ENCODE assay signal across 13 mouse cellular contexts in the genomic region with DNA sequence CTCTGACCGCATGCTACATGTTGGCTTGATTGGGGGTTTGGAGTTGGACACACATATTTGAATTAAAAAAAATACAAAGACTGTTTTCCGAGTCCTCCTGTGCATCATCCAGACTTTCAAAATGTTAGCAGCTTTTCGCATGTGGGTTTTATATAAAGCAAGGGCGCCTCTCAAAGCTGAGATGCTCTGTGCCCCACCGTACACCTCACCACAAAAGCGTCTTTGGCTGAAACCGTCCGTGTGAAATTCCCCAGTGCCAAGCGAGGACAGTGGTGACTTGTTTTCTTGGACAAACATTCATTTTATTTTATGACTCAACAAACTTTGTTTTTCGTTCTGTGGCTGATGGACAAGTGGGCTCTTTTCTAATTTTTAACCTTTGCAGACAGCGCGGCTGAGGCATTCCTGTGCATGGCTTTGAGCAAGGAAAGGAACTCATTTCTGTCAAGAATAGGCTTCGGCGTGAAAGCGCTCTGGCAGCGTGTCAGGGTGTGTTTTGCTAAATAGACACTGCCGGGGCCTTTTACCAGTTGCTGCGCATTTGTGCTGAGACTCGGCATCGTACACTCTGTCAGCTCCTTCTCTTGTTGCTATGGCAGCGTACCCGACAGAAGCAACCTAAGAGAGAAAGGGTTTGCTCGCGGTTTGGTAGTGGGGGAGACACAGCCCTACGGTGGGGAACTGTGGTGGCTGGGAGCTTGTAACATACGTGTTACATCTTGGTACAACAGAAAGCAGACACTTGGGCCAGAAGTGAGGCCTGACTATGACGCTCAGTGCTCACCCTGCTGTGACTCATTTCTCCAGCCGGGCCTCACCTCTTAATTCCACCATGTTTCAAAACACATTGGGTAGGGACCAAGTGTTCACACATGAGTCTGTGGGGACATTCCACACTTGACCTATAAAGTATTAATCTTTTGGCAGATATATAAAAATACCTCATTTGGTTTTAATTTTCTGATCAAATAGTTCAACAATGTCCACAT.
DNase-seq lines count a peak whose midpoint lies in the region; ATAC-seq and TF ChIP-seq lines count a peak whose summit lies in the region.
"Had no signal": no experiment of that assay in that cellular context is flagged by ENCODE, and none has a peak within 500 bp of the region (broad histone marks: within the 10 kb centered on the region; RNA-seq: fewer than 3 reads in every experiment).

No protein-coding gene starts in this region.

- no peaks in the 10 kb centered on the region for H3K27me3 ChIP-seq in hindbrain, postnatal 0 days (ENCODE audit: insufficient read depth, low read length)
- H3K27me3 ChIP-seq in hindbrain, embryonic 14.5 days (ENCODE audit: control insufficient read depth, insufficient read depth, low read length) = no peaks in the 10 kb centered on the region
- H3K27me3 ChIP-seq: CH12.LX; neural tube, embryonic 12.5 days had no signal

- no peaks in the 10 kb centered on the region for H3K9me3 ChIP-seq in hindbrain, postnatal 0 days (ENCODE audit: low read length)
- 0 out of 2 replicates have a peak, but pooled peaks cover 6% of the 10 kb centered on the region for H3K9me3 ChIP-seq in hindbrain, embryonic 14.5 days (ENCODE audit: control insufficient read depth, low read length)
- H3K9me3 ChIP-seq: neural tube, embryonic 12.5 days had no signal

- peak; percentile 53; the same call in 1 of the 2 replicates for ATAC-seq in hindbrain, postnatal 0 days
- ATAC-seq in hindbrain, embryonic 14.5 days (ENCODE audit: low FRiP score) = no peak
- no peak for ATAC-seq in cerebellum, adult (ENCODE audit: insufficient number of reproducible peaks, low FRiP score, low TSS enrichment)
- ATAC-seq: lung, postnatal 0 days had no signal

- H3K4me1 ChIP-seq in hindbrain, postnatal 0 days (ENCODE audit: insufficient read depth, low read length) = no peaks in the 10 kb centered on the region
- H3K4me1 ChIP-seq in hindbrain, embryonic 14.5 days (replicated peaks; ENCODE audit: control insufficient read depth, insufficient read depth, low read length) = no peaks in the 10 kb centered on the region
- H3K4me1 ChIP-seq: neural tube, embryonic 12.5 days had no signal

- no peak for TF ChIP-seq CTCF in hindbrain, postnatal 0 days (IDR thresholded peaks at IDR 0.05; ENCODE audit: low read depth)

- no peaks in the 10 kb centered on the region for H3K36me3 ChIP-seq in hindbrain, postnatal 0 days (ENCODE audit: insufficient read depth, low read length)
- no peaks in the 10 kb centered on the region for H3K36me3 ChIP-seq in hindbrain, embryonic 14.5 days (replicated peaks; ENCODE audit: control insufficient read depth, insufficient read depth)
- H3K36me3 ChIP-seq: neural tube, embryonic 12.5 days had no signal

- no peak overlapping the region for H3K27ac ChIP-seq in hindbrain, postnatal 0 days
- H3K27ac ChIP-seq in hindbrain, embryonic 14.5 days = no peak overlapping the region
- H3K27ac ChIP-seq: neural tube, embryonic 12.5 days had no signal

- no peak overlapping the region for H3K4me3 ChIP-seq in hindbrain, postnatal 0 days (ENCODE audit: low read length)
- no peak overlapping the region for H3K4me3 ChIP-seq in hindbrain, embryonic 14.5 days (replicated peaks; ENCODE audit: low read length)
- H3K4me3 ChIP-seq: neural tube, embryonic 12.5 days had no signal

- no peak overlapping the region for H3K4me2 ChIP-seq in hindbrain, postnatal 0 days (ENCODE audit: low read depth, low read length)
- no peak overlapping the region for H3K4me2 ChIP-seq in hindbrain, embryonic 14.5 days (replicated peaks)
- H3K4me2 ChIP-seq: neural tube, embryonic 12.5 days had no signal

- H3K9ac ChIP-seq in hindbrain, postnatal 0 days (replicated peaks; ENCODE audit: low read length) = no peak overlapping the region
- H3K9ac ChIP-seq in hindbrain, embryonic 14.5 days = no peak overlapping the region
- H3K9ac ChIP-seq: neural tube, embryonic 12.5 days had no signal

- WGBS in hindbrain, postnatal 0 days = 58% methylated on average over 28 of the region's 28 CpGs
- WGBS in hindbrain, embryonic 14.5 days = 73% methylated on average over 28 of the region's 28 CpGs

- DNase-seq in hindbrain, postnatal 0 days (ENCODE audit: low spot score) = peak; percentile 55
- no peak for DNase-seq in hindbrain, embryonic 14.5 days (ENCODE audit: low spot score)
- DNase-seq in frontal cortex, postnatal 14 days (ENCODE audit: low spot score in 2 of 2) = peak; percentile 36 to 42
- DNase-seq in left cerebral cortex, adult 9 months (ENCODE audit: low spot score in 2 of 2) = peak; percentile 13 to 45
- peak; percentile 53 for DNase-seq in right cerebral cortex, postnatal 4 days
- no peak for DNase-seq in lung, adult 18-20 months
- DNase-seq in heart, postnatal 25 days (ENCODE audit: low spot score) = no peak
- DNase-seq: cerebellum, postnatal 36 days; kidney, postnatal 36 days had no signal

- intact Hi-C loops in heart, postnatal 25 days (cut with DNase I) = no loop called here

Comparison
In these comparisons a context has a peak if more than half of its experiments do, and no peak if none do; other contexts are left out.
1. DNase-seq: peak in hindbrain, postnatal 0 days (single experiment), frontal cortex, postnatal 14 days (2 of 2), left cerebral cortex, adult 9 months (2 of 2) and right cerebral cortex, postnatal 4 days (single experiment); none in hindbrain, embryonic 14.5 days (single experiment), lung, adult 18-20 months (0 of 2) and heart, postnatal 25 days (single experiment).